Mouse (Mus musculus): ENCODE results near the gene Sparc. TPM values are rescaled to one million over a fixed set of nuclear protein-coding genes. Genes with fewer than 3 reads are reported as not detected.

Gene Sparc
- 138 and 147 TPM in 2 replicates for polyA plus RNA-seq (2012; rRNA removed)

DNA sequence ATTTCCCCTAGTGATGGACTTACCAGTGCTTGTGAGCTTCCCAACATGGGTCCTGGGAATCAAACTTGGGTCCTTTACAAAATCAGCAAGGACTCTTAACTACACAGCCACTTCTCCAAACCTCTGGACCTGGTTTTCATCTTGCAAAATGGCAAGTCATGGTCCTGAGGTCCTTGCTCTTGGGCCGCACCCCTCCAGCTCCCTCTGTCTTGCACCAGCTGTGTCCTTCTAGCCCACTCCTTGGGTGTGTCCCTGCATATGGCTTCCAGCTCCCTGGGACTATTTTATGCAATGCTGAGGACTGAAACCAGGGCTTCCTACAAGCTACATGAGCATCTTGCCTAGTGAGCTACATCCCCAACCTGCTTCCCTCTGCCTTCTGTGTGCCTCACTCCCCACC, at the start of gene Sparc:
Sparc (minus strand) TSS at position 206 of the 400 bp plus-strand sequence.

GRCm38 (mm10) chr11:55469048-55469843, 46.3 kb upstream of the Sparc start, which contains the start of gene G3bp1:
Gene G3bp1, plus strand, starts transcription at chr11:55469685.

DNA sequence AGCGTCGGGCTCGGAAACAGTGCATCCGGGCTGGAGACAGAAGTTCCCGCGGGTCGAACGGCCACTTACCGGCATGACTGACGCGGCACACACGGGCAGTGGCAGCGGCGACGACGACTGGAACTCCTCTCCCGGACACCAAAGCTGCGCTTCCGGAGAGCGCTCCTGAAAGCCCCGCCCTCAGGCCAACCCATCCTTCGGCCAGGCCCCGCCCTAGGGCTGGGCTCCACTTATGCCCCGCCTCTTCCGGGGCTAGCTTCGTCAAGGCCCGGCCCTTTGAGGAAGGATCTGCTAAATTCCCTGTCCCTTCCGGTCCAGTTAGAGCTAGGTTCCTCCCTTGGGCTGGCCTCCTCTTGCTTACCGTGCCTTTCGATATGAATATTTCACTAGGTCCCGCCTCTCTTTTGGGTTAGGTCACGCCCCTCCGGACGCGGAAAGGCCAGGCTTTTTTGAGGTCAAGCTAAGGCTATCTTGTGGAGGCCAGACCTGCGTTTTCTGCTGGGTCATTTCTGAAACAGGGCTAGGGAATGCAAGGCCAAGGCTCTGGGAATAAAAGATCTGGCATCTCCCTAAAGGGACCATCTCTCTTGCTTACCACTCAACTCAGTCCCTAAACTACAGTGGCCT, 38.1 kb upstream of the Sparc start, which contains the start of gene Atox1:
Atox1 (minus strand) TSS at position 221 of the 627 bp plus-strand sequence.

Other genes with a start within 250 kb of the Sparc start
- gene Slc36a2, start 238.1 kb downstream of the Sparc start, polyA plus RNA-seq (2012; rRNA removed) = 45.7 and 68.6 TPM in 2 replicates
- 6.5 and 8.5 TPM in 2 replicates for gene Slc36a1, start 218.8 kb downstream of the Sparc start, polyA plus RNA-seq (2012; rRNA removed)
- gene Fat2, start 86.6 kb downstream of the Sparc start, polyA plus RNA-seq (2012; rRNA removed) = not detected in 2 replicates
- 135 and 147 TPM in 2 replicates for gene Atox1, start 38.1 kb upstream of the Sparc start, polyA plus RNA-seq (2012; rRNA removed)
- 18.4 and 18.7 TPM in 2 replicates for gene G3bp1, start 46.5 kb upstream of the Sparc start, polyA plus RNA-seq (2012; rRNA removed)
- not detected in 2 replicates for gene Glra1, start 185.0 kb upstream of the Sparc start, polyA plus RNA-seq (2012; rRNA removed)